Mouse (Mus musculus) hindbrain, embryonic 11.5 days (tissue): ENCODE results near the gene Sgk1. TPM values are rescaled to one million over a fixed set of nuclear protein-coding genes. Genes with fewer than 3 reads are reported as not detected.

Source experiments
- polyA plus RNA-seq: library from polyadenylated mRNA; unstranded; fragments of >200 nt; fragmentation: Nextera tagmentation; extraction: Ambion mirVana; gene quantifications from 2 replicates; pipeline ENCODE4 v1.2.1, GENCODE M21; 2014

Gene Sgk1
- polyA plus RNA-seq, 1 experiment from 2014 or later: 24.6 TPM

Other genes starting within 250 kb of the Sgk1 start
- not detected in 2 replicates for gene 4930444G20Rik, start 185.9 kb downstream of the Sgk1 start, polyA plus RNA-seq